8 mouse cellular contexts compared by ENCODE assay signal in genomic region chr8:25439971-25440370, GRCm38 (mm10).
DNase-seq lines count a peak whose midpoint lies in the region; ATAC-seq and TF ChIP-seq lines count a peak whose summit lies in the region.
"Had no signal": no experiment of that assay in that cellular context is flagged by ENCODE, and none has a peak within 500 bp of the region (broad histone marks: within the 10 kb centered on the region; RNA-seq: fewer than 3 reads in every experiment).

No protein-coding gene starts in this region.

- intact Hi-C loops in gastrocnemius, postnatal 14 days (cut with DNase I; ENCODE audit: low total_unique reads), result no loop called here

- no peak overlapping the region for H3K9ac ChIP-seq in lung, embryonic 14.5 days
- H3K9ac ChIP-seq in neural tube, embryonic 14.5 days (replicated peaks; ENCODE audit: low read depth, low read length), result no peak overlapping the region
- H3K9ac ChIP-seq: liver, embryonic 15.5 days had no signal

- ATAC-seq in lung, embryonic 14.5 days (ENCODE audit: insufficient read depth), result no peak
- no peak for ATAC-seq in neural tube, embryonic 14.5 days (ENCODE audit: low read depth)
- ATAC-seq in activated CD4-positive, CD25-positive, alpha-beta regulatory T cell, adult 4 months, result no peak

- H3K4me1 ChIP-seq in lung, embryonic 14.5 days (ENCODE audit: insufficient read depth), result no peaks in the 10 kb centered on the region
- H3K4me1 ChIP-seq in kidney, adult 2 months (ENCODE audit: control insufficient read depth, insufficient read depth, low read length), result 0 out of 2 replicates have a peak, but pooled peaks cover 3% of the 10 kb centered on the region
- peaks cover 8% of the 10 kb centered on the region for H3K4me1 ChIP-seq in neural tube, embryonic 14.5 days (ENCODE audit: control insufficient read depth, insufficient read depth, low read length)

- 44% methylated on average over 12 of the region's 12 CpGs for WGBS in lung, embryonic 14.5 days
- WGBS in kidney, adult 2 months, result 29% methylated on average over 12 of the region's 12 CpGs
- 51% methylated on average over 12 of the region's 12 CpGs for WGBS in neural tube, embryonic 14.5 days

- no peaks in the 10 kb centered on the region for H3K9me3 ChIP-seq in lung, embryonic 14.5 days (ENCODE audit: low read depth, low read length)
- H3K9me3 ChIP-seq in neural tube, embryonic 14.5 days (ENCODE audit: control insufficient read depth, low read length), result no peaks in the 10 kb centered on the region
- H3K9me3 ChIP-seq: liver, embryonic 15.5 days had no signal

- peak overlapping the region; percentile 73; the same call in 1 of the 2 replicates for H3K27ac ChIP-seq in lung, embryonic 14.5 days (ENCODE audit: low read depth)
- H3K27ac ChIP-seq in kidney, adult 2 months (ENCODE audit: insufficient read depth, low read depth, low read length), result peak overlapping the region; percentile 90
- no peak overlapping the region for H3K27ac ChIP-seq in neural tube, embryonic 14.5 days (ENCODE audit: low read depth, low read length)
- H3K27ac ChIP-seq: liver, embryonic 15.5 days had no signal

- no peak overlapping the region for H3K4me3 ChIP-seq in lung, embryonic 14.5 days (ENCODE audit: low read depth, low read length)
- H3K4me3 ChIP-seq in kidney, adult 2 months (ENCODE audit: insufficient read depth, low read depth, low read length), result peak overlapping the region; percentile 27; the same call in 1 of the 2 replicates
- no peak overlapping the region for H3K4me3 ChIP-seq in neural tube, embryonic 14.5 days (ENCODE audit: low read depth, low read length)
- H3K4me3 ChIP-seq: liver, embryonic 15.5 days had no signal

- no peak for TF ChIP-seq POLR2A in kidney, adult 2 months (IDR thresholded peaks at IDR 0.05; ENCODE audit: low read depth, low read length)

- DNase-seq in lung, embryonic 14.5 days, result no peak
- DNase-seq in lung, postnatal 10 days, result no peak
- DNase-seq in gastrocnemius, postnatal 14 days, result peak; percentile 11
- DNase-seq in kidney, adult 2 months, result peak; percentile 79
- DNase-seq in layer of hippocampus, postnatal 25 days (ENCODE audit: extremely low spot score in 1 of 2, low spot score in 1 of 2), result no peak

- peak overlapping the region; percentile 48; the same call in 1 of the 2 replicates for H3K4me2 ChIP-seq in lung, embryonic 14.5 days
- peak overlapping the region; percentile 19; the same call in 1 of the 2 replicates for H3K4me2 ChIP-seq in neural tube, embryonic 14.5 days (ENCODE audit: low read depth, low read length)
- H3K4me2 ChIP-seq: liver, embryonic 15.5 days had no signal

- H3K36me3 ChIP-seq in lung, embryonic 14.5 days (ENCODE audit: insufficient read depth), result no peaks in the 10 kb centered on the region
- no peaks in the 10 kb centered on the region for H3K36me3 ChIP-seq in kidney, adult 2 months (ENCODE audit: control insufficient read depth, insufficient read depth, low read length)
- no peaks in the 10 kb centered on the region for H3K36me3 ChIP-seq in neural tube, embryonic 14.5 days (ENCODE audit: control insufficient read depth, insufficient read depth, low read length)
- H3K36me3 ChIP-seq: liver, embryonic 15.5 days had no signal

- H3K27me3 ChIP-seq in lung, embryonic 14.5 days (ENCODE audit: insufficient read depth, low read length), result no peaks in the 10 kb centered on the region
- H3K27me3 ChIP-seq in kidney, adult 2 months (replicated peaks; ENCODE audit: control insufficient read depth, insufficient read depth, low read length), result no peaks in the 10 kb centered on the region
- H3K27me3 ChIP-seq in neural tube, embryonic 14.5 days (ENCODE audit: control insufficient read depth, insufficient read depth, low read length), result no peaks in the 10 kb centered on the region

- TF ChIP-seq CTCF in lung, embryonic 14.5 days (IDR thresholded peaks at IDR 0.05; ENCODE audit: low read depth), result no peak
- no peak for TF ChIP-seq CTCF in kidney, adult 2 months (conservative IDR thresholded peaks at IDR 0.05; ENCODE audit: insufficient read depth, insufficient read length, low read depth, low read length)

Comparison
In these comparisons a context has a peak if more than half of its experiments do, and no peak if none do; other contexts are left out.
1. DNase-seq: peak in gastrocnemius, postnatal 14 days (single experiment) and kidney, adult 2 months (single experiment); none in lung, embryonic 14.5 days (single experiment), lung, postnatal 10 days (single experiment) and layer of hippocampus, postnatal 25 days (0 of 2).